Mouse (Mus musculus): ENCODE measurements around the gene Cog4. TPM values are rescaled to one million over a fixed set of nuclear protein-coding genes. Genes with fewer than 3 reads are reported as not detected.

Cog4 gene
- polyA plus RNA-seq, 1 experiment from 2014 or later = 75.6 TPM

GRCm38 (mm10) chr8:110815308-110815707, 31.1 kb upstream of the Cog4 start:
- Histone ChIP-seq H3K9ac (replicated peaks; ENCODE audit: low read length) (no peak overlapping the region), H3K27me3 (ENCODE audit: control insufficient read depth, insufficient read depth, low read length) (no peaks in the 10 kb centered on the region), H3K4me2 (ENCODE audit: low read depth, low read length) (no peak overlapping the region), H3K27ac (replicated peaks; ENCODE audit: low read depth, low read length) (no peak overlapping the region), H3K4me3 (ENCODE audit: low read depth, low read length) (no peak overlapping the region), H3K36me3 (replicated peaks; ENCODE audit: control insufficient read depth, insufficient read depth, low read depth, low read length) (peaks cover 45% of the 10 kb centered on the region), H3K4me1 (ENCODE audit: control insufficient read depth, insufficient read depth, low read length) (no peaks in the 10 kb centered on the region), H3K9me3 (replicated peaks; ENCODE audit: control insufficient read depth, low read length) (no peaks in the 10 kb centered on the region)
- DNase-seq (ENCODE audit: low spot score) = no peak
- 75% methylated on average over 3 of the region's 3 CpGs for WGBS
- ATAC-seq (replicated peaks; ENCODE audit: insufficient number of reproducible peaks, low FRiP score, low TSS enrichment, low read depth) = no peak

- Histone ChIP-seq H3K9me3 (replicated peaks; ENCODE audit: control insufficient read depth, low read length) (no peaks in the 10 kb centered on the region), H3K9ac (replicated peaks; ENCODE audit: low read length) (no peak overlapping the region), H3K27ac (replicated peaks; ENCODE audit: low read depth, low read length) (no peak overlapping the region), H3K27me3 (ENCODE audit: control insufficient read depth, insufficient read depth, low read length) (no peaks in the 10 kb centered on the region), H3K4me3 (ENCODE audit: low read depth, low read length) (no peak overlapping the region), H3K4me1 (ENCODE audit: control insufficient read depth, insufficient read depth, low read length) (no peaks in the 10 kb centered on the region), H3K36me3 (replicated peaks; ENCODE audit: control insufficient read depth, insufficient read depth, low read depth, low read length) (peaks cover 51% of the 10 kb centered on the region), H3K4me2 (ENCODE audit: low read depth, low read length) (no peak overlapping the region)
- DNase-seq (ENCODE audit: low spot score) (no peak), ATAC-seq (replicated peaks; ENCODE audit: insufficient number of reproducible peaks, low FRiP score, low TSS enrichment, low read depth) (no peak)
- WGBS = 94% methylated on average over 1 of the region's 1 CpGs
These were observed 29.4 kb upstream of the Cog4 start for GRCm38 (mm10) chr8:110816990-110817389.

DNA sequence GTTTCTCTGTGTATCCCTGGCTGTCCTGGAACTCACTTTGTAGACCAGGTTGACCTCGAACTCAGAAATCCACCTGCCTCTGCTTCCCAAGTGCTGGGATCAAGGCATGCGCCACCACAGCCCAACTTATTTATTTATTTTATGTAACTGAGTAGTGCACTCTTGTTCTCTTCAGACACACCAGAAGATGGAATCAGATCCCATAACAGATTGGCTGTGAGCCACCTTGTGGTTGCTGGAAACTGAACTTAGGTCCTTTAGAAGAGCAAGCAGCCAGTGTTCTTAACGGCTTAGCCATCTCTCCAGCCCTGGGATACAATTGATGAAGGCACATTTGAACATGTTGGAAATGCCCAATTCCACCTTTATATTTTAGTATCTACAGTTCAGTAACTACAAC, 27.8 kb upstream of the Cog4 start:
- H3K27ac ChIP-seq (replicated peaks; ENCODE audit: low read depth, low read length) = no peak overlapping the region
- H3K27me3 ChIP-seq (ENCODE audit: control insufficient read depth, insufficient read depth, low read length) = no peaks in the 10 kb centered on the region
- H3K4me2 ChIP-seq (ENCODE audit: low read depth, low read length) = no peak overlapping the region
- H3K36me3 ChIP-seq (replicated peaks; ENCODE audit: control insufficient read depth, insufficient read depth, low read depth, low read length) = peaks cover 44% of the 10 kb centered on the region
- no peak overlapping the region for H3K9ac ChIP-seq (replicated peaks; ENCODE audit: low read length)
- H3K4me1 ChIP-seq (ENCODE audit: control insufficient read depth, insufficient read depth, low read length) = no peaks in the 10 kb centered on the region
- DNase-seq (ENCODE audit: low spot score) = no peak
- no peaks in the 10 kb centered on the region for H3K9me3 ChIP-seq (replicated peaks; ENCODE audit: control insufficient read depth, low read length)
- no peak for ATAC-seq (replicated peaks; ENCODE audit: insufficient number of reproducible peaks, low FRiP score, low TSS enrichment, low read depth)
- 89% methylated on average over 3 of the region's 3 CpGs for WGBS
- H3K4me3 ChIP-seq (ENCODE audit: low read depth, low read length) = no peak overlapping the region

- Histone ChIP-seq H3K4me1 (ENCODE audit: control insufficient read depth, insufficient read depth, low read length) (no peaks in the 10 kb centered on the region), H3K27ac (replicated peaks; ENCODE audit: low read depth, low read length) (no peak overlapping the region), H3K27me3 (ENCODE audit: control insufficient read depth, insufficient read depth, low read length) (no peaks in the 10 kb centered on the region), H3K4me2 (ENCODE audit: low read depth, low read length) (no peak overlapping the region), H3K4me3 (ENCODE audit: low read depth, low read length) (no peak overlapping the region), H3K9ac (replicated peaks; ENCODE audit: low read length) (no peak overlapping the region), H3K9me3 (replicated peaks; ENCODE audit: control insufficient read depth, low read length) (no peaks in the 10 kb centered on the region), H3K36me3 (replicated peaks; ENCODE audit: control insufficient read depth, insufficient read depth, low read depth, low read length) (peaks cover 37% of the 10 kb centered on the region)
- ATAC-seq (replicated peaks; ENCODE audit: insufficient number of reproducible peaks, low FRiP score, low TSS enrichment, low read depth) = no peak
- no peak for DNase-seq (ENCODE audit: low spot score)
- 95% methylated on average over 2 of the region's 2 CpGs for WGBS
These were observed 26.1 kb upstream of the Cog4 start for GRCm38 (mm10) chr8:110820257-110820656.

DNA sequence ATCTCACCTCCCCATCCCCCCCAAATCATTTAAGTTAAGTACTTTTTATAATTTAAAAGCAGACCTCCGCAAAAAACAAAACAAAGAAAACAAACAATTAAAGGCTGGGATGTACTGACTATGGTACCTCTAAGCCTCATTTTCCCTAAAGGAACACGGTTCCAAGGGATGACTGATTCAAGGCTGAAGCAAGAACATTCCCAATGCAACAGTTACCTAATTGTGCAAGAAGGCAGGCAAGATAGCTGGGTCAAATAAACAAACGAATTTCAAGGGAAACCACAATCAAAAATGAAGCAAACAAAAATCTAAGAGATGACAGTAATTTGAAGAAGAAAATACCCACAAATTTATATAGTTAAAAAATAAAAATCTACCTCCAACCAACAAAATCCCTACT, 24.4 kb upstream of the Cog4 start:
- no peak overlapping the region for H3K4me2 ChIP-seq (ENCODE audit: low read depth, low read length)
- H3K9ac ChIP-seq (replicated peaks; ENCODE audit: low read length) = no peak overlapping the region
- H3K27ac ChIP-seq (replicated peaks; ENCODE audit: low read depth, low read length) = no peak overlapping the region
- peaks cover 31% of the 10 kb centered on the region for H3K36me3 ChIP-seq (replicated peaks; ENCODE audit: control insufficient read depth, insufficient read depth, low read depth, low read length)
- 86% methylated on average over 3 of the region's 3 CpGs for WGBS
- no peaks in the 10 kb centered on the region for H3K9me3 ChIP-seq (replicated peaks; ENCODE audit: control insufficient read depth, low read length)
- no peaks in the 10 kb centered on the region for H3K27me3 ChIP-seq (ENCODE audit: control insufficient read depth, insufficient read depth, low read length)
- no peak for DNase-seq (ENCODE audit: low spot score)
- no peak for ATAC-seq (replicated peaks; ENCODE audit: insufficient number of reproducible peaks, low FRiP score, low TSS enrichment, low read depth)
- no peak overlapping the region for H3K4me3 ChIP-seq (ENCODE audit: low read depth, low read length)
- no peaks in the 10 kb centered on the region for H3K4me1 ChIP-seq (ENCODE audit: control insufficient read depth, insufficient read depth, low read length)

DNA sequence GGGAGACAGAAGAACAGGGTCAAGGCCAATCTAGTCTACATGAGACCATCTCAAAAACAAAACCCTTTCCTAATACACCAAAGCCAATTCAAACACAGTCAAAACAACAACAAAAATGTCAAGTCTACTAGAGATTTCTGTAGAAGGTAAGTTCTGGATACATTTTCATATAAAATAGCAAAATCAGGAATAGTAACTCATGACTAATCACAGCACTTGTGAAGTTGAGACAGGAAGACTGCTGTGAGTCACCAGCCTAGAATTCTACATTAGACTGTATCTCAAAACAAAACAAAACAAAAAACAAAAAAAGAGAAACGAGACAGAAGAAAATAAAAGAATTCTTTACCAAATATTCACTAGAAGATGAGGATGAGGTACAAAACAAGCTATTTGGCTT, 21.5 kb upstream of the Cog4 start:
- H3K4me3 ChIP-seq (ENCODE audit: low read depth, low read length) = no peak overlapping the region
- H3K9me3 ChIP-seq (replicated peaks; ENCODE audit: control insufficient read depth, low read length) = no peaks in the 10 kb centered on the region
- no peak overlapping the region for H3K27ac ChIP-seq (replicated peaks; ENCODE audit: low read depth, low read length)
- H3K4me2 ChIP-seq (ENCODE audit: low read depth, low read length) = no peak overlapping the region
- H3K36me3 ChIP-seq (replicated peaks; ENCODE audit: control insufficient read depth, insufficient read depth, low read depth, low read length) = peaks cover 23% of the 10 kb centered on the region
- no peak for ATAC-seq (replicated peaks; ENCODE audit: insufficient number of reproducible peaks, low FRiP score, low TSS enrichment, low read depth)
- DNase-seq (ENCODE audit: low spot score) = no peak
- H3K4me1 ChIP-seq (ENCODE audit: control insufficient read depth, insufficient read depth, low read length) = no peaks in the 10 kb centered on the region
- H3K9ac ChIP-seq (replicated peaks; ENCODE audit: low read length) = no peak overlapping the region
- 97% methylated on average over 1 of the region's 1 CpGs for WGBS
- no peaks in the 10 kb centered on the region for H3K27me3 ChIP-seq (ENCODE audit: control insufficient read depth, insufficient read depth, low read length)

GRCm38 (mm10) chr8:110828511-110828910, 17.9 kb upstream of the Cog4 start:
- Histone ChIP-seq H3K9ac (replicated peaks; ENCODE audit: low read length) (no peak overlapping the region), H3K4me1 (ENCODE audit: control insufficient read depth, insufficient read depth, low read length) (no peaks in the 10 kb centered on the region), H3K36me3 (replicated peaks; ENCODE audit: control insufficient read depth, insufficient read depth, low read depth, low read length) (peaks cover 26% of the 10 kb centered on the region), H3K9me3 (replicated peaks; ENCODE audit: control insufficient read depth, low read length) (no peaks in the 10 kb centered on the region), H3K27me3 (ENCODE audit: control insufficient read depth, insufficient read depth, low read length) (no peaks in the 10 kb centered on the region), H3K4me2 (ENCODE audit: low read depth, low read length) (no peak overlapping the region), H3K27ac (replicated peaks; ENCODE audit: low read depth, low read length) (no peak overlapping the region), H3K4me3 (ENCODE audit: low read depth, low read length) (no peak overlapping the region)
- WGBS = 91% methylated on average over 3 of the region's 3 CpGs
- no peak for DNase-seq (ENCODE audit: low spot score)
- no peak for ATAC-seq (replicated peaks; ENCODE audit: insufficient number of reproducible peaks, low FRiP score, low TSS enrichment, low read depth)

DNA sequence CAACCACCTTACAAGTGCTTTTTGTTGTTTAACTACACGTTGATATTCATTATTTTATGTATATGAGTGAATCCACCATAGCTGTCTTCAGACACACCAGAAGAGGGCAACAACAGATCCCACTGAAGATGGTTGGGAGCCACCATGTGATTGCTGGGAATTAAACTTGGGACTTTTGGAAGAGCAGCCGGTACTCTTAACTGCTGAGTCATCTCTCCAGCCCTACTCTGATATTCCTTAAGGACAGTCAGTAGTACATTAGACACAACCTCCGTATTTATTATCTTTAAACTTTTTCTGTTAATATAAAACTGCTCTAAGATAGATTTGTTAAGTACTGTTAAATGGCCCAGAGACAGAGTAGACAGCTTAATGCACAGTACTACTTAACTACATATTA, 14.4 kb upstream of the Cog4 start:
- Histone ChIP-seq H3K4me1 (ENCODE audit: control insufficient read depth, insufficient read depth, low read length) (no peaks in the 10 kb centered on the region), H3K36me3 (replicated peaks; ENCODE audit: control insufficient read depth, insufficient read depth, low read depth, low read length) (peaks cover 30% of the 10 kb centered on the region), H3K4me2 (ENCODE audit: low read depth, low read length) (no peak overlapping the region), H3K9me3 (replicated peaks; ENCODE audit: control insufficient read depth, low read length) (no peaks in the 10 kb centered on the region), H3K27me3 (ENCODE audit: control insufficient read depth, insufficient read depth, low read length) (no peaks in the 10 kb centered on the region), H3K4me3 (ENCODE audit: low read depth, low read length) (no peak overlapping the region), H3K27ac (replicated peaks; ENCODE audit: low read depth, low read length) (no peak overlapping the region), H3K9ac (replicated peaks; ENCODE audit: low read length) (no peak overlapping the region)
- WGBS = 93% methylated on average over 3 of the region's 3 CpGs
- DNase-seq (ENCODE audit: low spot score) = no peak
- no peak for ATAC-seq (replicated peaks; ENCODE audit: insufficient number of reproducible peaks, low FRiP score, low TSS enrichment, low read depth)

Data from embryonic facial prominence, embryonic 11.5 days (tissue).